ENCODE assay signal across 29 mouse cellular contexts in genomic region chr19:10426793-10427192, GRCm38 (mm10). TPM values are rescaled to one million over a fixed set of nuclear protein-coding genes. Genes with fewer than 3 reads are reported as not detected.
A peak's percentile ranks its signal among the peaks of the same experiment; 100 is the strongest.
DNase-seq lines count a peak whose midpoint lies in the region; ATAC-seq lines count a peak whose summit lies in the region.
"Had no signal": no experiment of that assay in that cellular context is flagged by ENCODE, and none has a peak within 500 bp of the region (broad histone marks: within the 10 kb centered on the region; RNA-seq: fewer than 3 reads in every experiment).

No protein-coding gene starts in this region.

- WGBS in kidney, embryonic 16.5 days, result 30% methylated on average over 6 of the region's 6 CpGs
- 50% methylated on average over 6 of the region's 6 CpGs for WGBS in neural tube, embryonic 13.5 days

- peaks cover 68% of the 10 kb centered on the region for H3K4me1 ChIP-seq in kidney, embryonic 16.5 days (ENCODE audit: insufficient read depth, low read length)
- H3K4me1 ChIP-seq in neural tube, embryonic 13.5 days (replicated peaks), result peaks cover 68% of the 10 kb centered on the region

- peaks cover 10% of the 10 kb centered on the region; the same call in 1 of the 2 replicates for H3K27me3 ChIP-seq in kidney, embryonic 16.5 days (ENCODE audit: insufficient read depth, low read length)
- peaks cover 18% of the 10 kb centered on the region for H3K27me3 ChIP-seq in neural tube, embryonic 13.5 days

- no peaks in the 10 kb centered on the region for H3K36me3 ChIP-seq in kidney, embryonic 16.5 days (ENCODE audit: insufficient read depth, low read length)
- no peaks in the 10 kb centered on the region for H3K36me3 ChIP-seq in neural tube, embryonic 13.5 days
- H3K36me3 ChIP-seq: embryonic facial prominence, embryonic 12.5 days; heart, embryonic 15.5 days; liver, embryonic 13.5 days; midbrain, embryonic 13.5 days had no signal

- H3K27ac ChIP-seq in kidney, embryonic 16.5 days (ENCODE audit: low read length), result peak overlapping the region; percentile 63; the same call in 1 of the 2 replicates
- H3K27ac ChIP-seq in neural tube, embryonic 13.5 days (replicated peaks), result 0 out of 2 replicates have a peak overlapping the region, but pooled peaks have one; percentile 42
- H3K27ac ChIP-seq: embryonic facial prominence, embryonic 12.5 days; heart, embryonic 15.5 days; hindbrain, embryonic 14.5 days; liver, embryonic 13.5 days; midbrain, embryonic 13.5 days had no signal

- peak overlapping the region; percentile 41 for H3K4me2 ChIP-seq in kidney, embryonic 16.5 days (replicated peaks; ENCODE audit: low read depth, low read length)
- no peak overlapping the region for H3K4me2 ChIP-seq in neural tube, embryonic 13.5 days
- H3K4me2 ChIP-seq: embryonic facial prominence, embryonic 12.5 days; heart, embryonic 15.5 days; hindbrain, embryonic 14.5 days; liver, embryonic 13.5 days; midbrain, embryonic 13.5 days had no signal

- no peaks in the 10 kb centered on the region for H3K9me3 ChIP-seq in kidney, embryonic 16.5 days (ENCODE audit: low read length)
- H3K9me3 ChIP-seq in neural tube, embryonic 13.5 days, result no peaks in the 10 kb centered on the region
- H3K9me3 ChIP-seq: embryonic facial prominence, embryonic 12.5 days; heart, embryonic 15.5 days; liver, embryonic 13.5 days; megakaryocyte, embryonic 14.5 days; midbrain, embryonic 13.5 days had no signal

- H3K4me3 ChIP-seq in kidney, embryonic 16.5 days (ENCODE audit: low read length), result no peak overlapping the region
- H3K4me3 ChIP-seq in neural tube, embryonic 13.5 days, result no peak overlapping the region
- H3K4me3 ChIP-seq: embryonic facial prominence, embryonic 12.5 days; heart, embryonic 15.5 days; left cerebral cortex, adult 2 months; liver, embryonic 13.5 days; megakaryocyte, embryonic 14.5 days; midbrain, embryonic 13.5 days had no signal

- 0 out of 2 replicates have a peak overlapping the region, but pooled peaks have one; percentile 61 for H3K9ac ChIP-seq in kidney, embryonic 16.5 days (replicated peaks; ENCODE audit: low read length)
- no peak overlapping the region for H3K9ac ChIP-seq in neural tube, embryonic 13.5 days
- H3K9ac ChIP-seq: embryonic facial prominence, embryonic 12.5 days; heart, embryonic 15.5 days; hindbrain, embryonic 14.5 days; liver, embryonic 13.5 days had no signal

- ATAC-seq in kidney, embryonic 16.5 days (ENCODE audit: low FRiP score, low TSS enrichment), result no peak
- no peak for ATAC-seq in neural tube, embryonic 13.5 days (ENCODE audit: low read depth)
- ATAC-seq: forebrain, embryonic 14.5 days; lung, postnatal 0 days; midbrain, embryonic 13.5 days; Patski had no signal

- peak; percentile 25 for DNase-seq in heart, postnatal 4 days
- no peak for DNase-seq in heart, adult 18-20 months
- no peak for DNase-seq in kidney, adult 11 months
- DNase-seq in neural tube, embryonic 10.5 days (ENCODE audit: extremely low spot score, low spot score), result no peak
- peak; percentile 57 for DNase-seq in testis, postnatal 14 days (ENCODE audit: low spot score)
- no peak for DNase-seq in spleen, adult 18-20 months
- DNase-seq: adrenal gland, postnatal 10 days; cerebellum, adult 9-10 months; cerebellum, postnatal 36 days; embryo, embryonic 11 days; kidney, adult 18-20 months; liver, embryonic 13.5 days; lung, adult 18-20 months; lung, postnatal 4 days; retina, postnatal 1 day; right cerebral cortex, postnatal 14 days; thymus, postnatal 4 days had no signal

RNA-seq across cellular contexts. Expression of gene Lrrc10b, which starts 30.5 kb away (rescaled TPM):
- 1 to 10 TPM; 3.3 to 4.7 TPM for total RNA-seq in heart, postnatal 4 days (2021)
- total RNA-seq in heart, adult 18-20 months (2021), result 1 to 10 TPM; 1.7 to 5.7 TPM
- polyA plus RNA-seq in kidney, embryonic 16.5 days (2015; fragmentation: Nextera tagmentation; extraction: Ambion mirVana), result 0.13 and 0.89 TPM in 2 replicates
- 0.55 and 0.67 TPM in 2 replicates for polyA plus RNA-seq in neural tube, embryonic 13.5 days (2015; fragmentation: Nextera tagmentation; extraction: Ambion mirVana)
- total RNA-seq: MEL had no signal

RNA-seq across cellular contexts. Expression of gene Syt7, which starts 37.9 kb away (rescaled TPM):
- 10 to 100 TPM; 40.8 to 44.7 TPM for total RNA-seq in heart, postnatal 4 days (2021)
- total RNA-seq in heart, adult 18-20 months (2021), result 10 to 100 TPM; 35.5 to 37.1 TPM
- polyA plus RNA-seq in kidney, embryonic 16.5 days (2015; fragmentation: Nextera tagmentation; extraction: Ambion mirVana), result 0.96 and 1.6 TPM in 2 replicates
- 9.6 and 10.7 TPM in 2 replicates for polyA plus RNA-seq in neural tube, embryonic 13.5 days (2015; fragmentation: Nextera tagmentation; extraction: Ambion mirVana)
- total RNA-seq: MEL had no signal

RNA-seq across cellular contexts. Expression of gene Ppp1r32, which starts 55.9 kb away (rescaled TPM):
- total RNA-seq in heart, postnatal 4 days (2021), result under 1 TPM; 0.52 to 0.77 TPM
- under 1 TPM in 1 of 2 experiments, not detected in 1; 0.49 TPM for total RNA-seq in heart, adult 18-20 months (2021)
- polyA plus RNA-seq in kidney, embryonic 16.5 days (2015; fragmentation: Nextera tagmentation; extraction: Ambion mirVana), result 0.13 TPM in 1 of 2 replicates, not detected in the other
- polyA plus RNA-seq in neural tube, embryonic 13.5 days (2015; fragmentation: Nextera tagmentation; extraction: Ambion mirVana), result 0.18 and 0.22 TPM in 2 replicates
- polyA plus RNA-seq: heart, embryonic 15.5 days; liver, embryonic 13.5 days had no signal

Comparison
In these comparisons a context has a peak if more than half of its experiments do, and no peak if none do; other contexts are left out.
1. DNase-seq: peak in heart, postnatal 4 days (single experiment) and testis, postnatal 14 days (single experiment); none in heart, adult 18-20 months (0 of 2), kidney, adult 11 months (single experiment), neural tube, embryonic 10.5 days (single experiment) and spleen, adult 18-20 months (0 of 2).